Mouse (Mus musculus) E14TG2a.4 (cell line): ENCODE results near the gene F13a1.

Experiments used
- CTCF ChIP-seq: conservative IDR thresholded peaks from 2 replicates; pipeline ENCODE4 v1.5.1; 2014; ENCODE audit warnings: low read length
- NANOG ChIP-seq: IDR thresholded peaks from 2 replicates; pipeline ENCODE4 v1.6.1; 2014; ENCODE audit warnings: borderline replicate concordance, low read length, mixed read lengths
- POU5F1 ChIP-seq: IDR thresholded peaks from 2 replicates; pipeline ENCODE4 v1.6.1; 2014; ENCODE audit warnings: low read length, borderline replicate concordance

DNA sequence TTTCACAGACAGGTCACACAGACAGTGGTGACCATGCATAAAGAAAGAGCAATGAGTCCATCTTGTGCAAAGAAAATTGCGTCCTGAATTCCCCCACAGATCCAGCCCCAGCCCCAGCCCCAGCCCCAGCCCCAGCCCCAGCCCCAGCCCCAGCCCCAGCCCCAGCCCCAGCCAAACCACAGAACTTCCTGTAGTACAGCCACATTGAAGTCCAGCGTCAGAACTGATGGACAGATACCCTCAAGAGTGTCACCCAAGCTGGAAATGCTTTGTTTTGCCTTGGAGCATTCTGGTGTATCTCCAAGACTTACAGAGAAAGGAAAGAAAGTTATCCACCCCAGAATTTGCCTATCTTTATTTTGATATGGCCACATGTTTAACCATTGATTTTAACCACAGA is 413 bp downstream of the F13a1 start:
- no peak for TF ChIP-seq CTCF
- no peak for TF ChIP-seq NANOG
- no peak for TF ChIP-seq POU5F1
